Comparison of ENCODE assay signal across 8 mouse cellular contexts in genomic region chr19:5824043-5824825, GRCm38 (mm10). TPM values are rescaled to one million over a fixed set of nuclear protein-coding genes. Genes with fewer than 3 reads are reported as not detected.
DNase-seq lines count a peak whose midpoint lies in the region; ATAC-seq and TF ChIP-seq lines count a peak whose summit lies in the region.

No protein-coding gene starts in this region.

- H3K27ac ChIP-seq in heart, adult 2 months, result peak overlapping the region; percentile 92
- H3K27ac ChIP-seq in heart, embryonic 16.5 days (ENCODE audit: low read length), result peak overlapping the region; percentile 96
- H3K27ac ChIP-seq in macrophage, result 0 out of 2 replicates have a peak overlapping the region, but pooled peaks have one; percentile 12

- peaks cover 28% of the 10 kb centered on the region for H3K4me1 ChIP-seq in heart, adult 2 months (ENCODE audit: control insufficient read depth, insufficient read depth, low read length)
- H3K4me1 ChIP-seq in heart, embryonic 16.5 days (ENCODE audit: control insufficient read depth, insufficient read depth, low read length), result peaks cover 56% of the 10 kb centered on the region

- peak; percentile 61 to 65 for DNase-seq in heart, adult 2 months
- DNase-seq in heart, postnatal 25 days (ENCODE audit: low spot score), result no peak
- DNase-seq in NIH3T3 (ENCODE audit: low read depth), result peak; percentile 54
- DNase-seq in left cerebral cortex, adult 9 months (ENCODE audit: low spot score in 2 of 2), result no peak
- DNase-seq in frontal cortex, postnatal 14 days (ENCODE audit: low spot score in 2 of 2), result no peak
- DNase-seq in natural killer cell, adult 2 months (ENCODE audit: low spot score in 2 of 2), result no peak

- peak overlapping the region; percentile 39 for H3K9ac ChIP-seq in heart, adult 2 months (ENCODE audit: low read depth, low read length)
- H3K9ac ChIP-seq in heart, embryonic 16.5 days (ENCODE audit: low read length), result peak overlapping the region; percentile 41

- WGBS in heart, adult 2 months, result 25% methylated on average over 22 of the region's 22 CpGs
- WGBS in heart, embryonic 16.5 days, result 54% methylated on average over 22 of the region's 22 CpGs
- WGBS in macrophage (ENCODE audit: missing documents), result 85% methylated on average over 20 of the region's 22 CpGs

- no peak for TF ChIP-seq CTCF in heart, adult 2 months (IDR thresholded peaks at IDR 0.05)

- no peaks in the 10 kb centered on the region for H3K27me3 ChIP-seq in heart, adult 2 months (ENCODE audit: control insufficient read depth, insufficient read depth, low read length)
- no peaks in the 10 kb centered on the region for H3K27me3 ChIP-seq in heart, embryonic 16.5 days (ENCODE audit: control insufficient read depth, insufficient read depth, low read length)

- H3K4me3 ChIP-seq in heart, adult 2 months, result no peak overlapping the region
- H3K4me3 ChIP-seq in heart, embryonic 16.5 days (ENCODE audit: low read length), result no peak overlapping the region
- no peak overlapping the region for H3K4me3 ChIP-seq in macrophage (ENCODE audit: inconsistent target)

- peak overlapping the region; percentile 50 for H3K4me2 ChIP-seq in heart, embryonic 16.5 days (ENCODE audit: low read depth, low read length)

- intact Hi-C loops in heart, adult 2 months (cut with DNase I), result loop anchor here (2.0 kb wide), 1 partner anchor 15 kb away; no protein-coding TSS in a partner anchor
- intact Hi-C loops in heart, postnatal 25 days (cut with DNase I), result no loop called here

- peak; percentile 68; the same call in 1 of the 2 replicates for TF ChIP-seq EP300 in heart, adult 2 months (IDR thresholded peaks at IDR 0.05; ENCODE audit: insufficient read depth, low read depth, low read length)

- ATAC-seq in heart, embryonic 16.5 days (replicated peaks; ENCODE audit: extremely low read depth, insufficient read depth, low FRiP score), result peak; percentile 11; the same call in 1 of the 2 replicates

- TF ChIP-seq POLR2A in heart, adult 2 months (IDR thresholded peaks at IDR 0.05; ENCODE audit: insufficient read depth, low read depth, low read length), result no peak; the same call in 1 of the 2 replicates

- no peaks in the 10 kb centered on the region for H3K9me3 ChIP-seq in heart, embryonic 16.5 days (replicated peaks; ENCODE audit: control insufficient read depth, low read length)

- peaks cover 46% of the 10 kb centered on the region for H3K36me3 ChIP-seq in heart, adult 2 months (ENCODE audit: control insufficient read depth, insufficient read depth, low read length)
- H3K36me3 ChIP-seq in heart, embryonic 16.5 days (ENCODE audit: control insufficient read depth, insufficient read depth), result no peaks in the 10 kb centered on the region
- H3K36me3 ChIP-seq in macrophage (ENCODE audit: inconsistent target), result peaks cover 43% of the 10 kb centered on the region

- no peaks in the 10 kb centered on the region for H3K79me2 ChIP-seq in heart, adult 2 months (replicated peaks; ENCODE audit: control insufficient read depth, insufficient read depth, low read length)
- peaks cover 32% of the 10 kb centered on the region for H3K79me2 ChIP-seq in macrophage (ENCODE audit: inconsistent target)

RNA-seq across cellular contexts. Expression of gene Frmd8, which starts 50.8 kb away (rescaled TPM):
- 1 to 10 TPM; 7.7 to 8.4 TPM for total RNA-seq in heart, adult 2 months (2021)
- polyA plus RNA-seq in heart, adult 2 months (2012; rRNA removed), result 7.0 and 9.3 TPM in 2 replicates
- total RNA-seq in heart, postnatal 25 days (2021), result 10 to 100 TPM in 1 of 2 experiments, 1 to 10 TPM in 1; 8.9 to 11.1 TPM
- polyA plus RNA-seq in heart, embryonic 16.5 days (2015; fragmentation: Nextera tagmentation; extraction: Ambion mirVana), result 33.6 and 34.8 TPM in 2 replicates
- 10 to 100 TPM in 20 of 26 experiments, 1 to 10 TPM in 6; 4.2 to 72.2 (median 26.5) TPM for total RNA-seq in macrophage (2018; cell fraction: chromatin; rRNA removed)
- 10 to 100 TPM; 14.6 to 30.6 (median 23.5) TPM for total RNA-seq in macrophage (2018; cell fraction: cytosol; rRNA removed)
- 10 to 100 TPM in 25 of 26 experiments, 1 to 10 TPM in 1; 8.8 to 44.5 (median 22.9) TPM for total RNA-seq in macrophage (2018; cell fraction: nucleus; rRNA removed)
- 8.1 to 26.2 TPM (median 19.8 TPM) in 3 replicates for polyA plus RNA-seq in macrophage (2018)

RNA-seq across cellular contexts. Expression of gene Scyl1, which starts 53.0 kb away (rescaled TPM):
- total RNA-seq in heart, adult 2 months (2021), result 10 to 100 TPM; 57.2 to 70.0 TPM
- 95.6 and 113 TPM in 2 replicates for polyA plus RNA-seq in heart, adult 2 months (2012; rRNA removed)
- 10 to 100 TPM; 63.5 to 64.1 TPM for total RNA-seq in heart, postnatal 25 days (2021)
- polyA plus RNA-seq in heart, embryonic 16.5 days (2015; fragmentation: Nextera tagmentation; extraction: Ambion mirVana), result 62.1 and 66.6 TPM in 2 replicates
- 100 to 1,000 TPM in 7 of 26 experiments, 10 to 100 TPM in 19; 63.9 to 148 (median 86.2) TPM for total RNA-seq in macrophage (2018; cell fraction: chromatin; rRNA removed)
- 10 to 100 TPM; 31.6 to 62.4 (median 45.0) TPM for total RNA-seq in macrophage (2018; cell fraction: cytosol; rRNA removed)
- total RNA-seq in macrophage (2018; cell fraction: nucleus; rRNA removed), result 100 to 1,000 TPM in 4 of 26 experiments, 10 to 100 TPM in 22; 42.7 to 104 (median 71.0) TPM
- polyA plus RNA-seq in macrophage (2018), result 46.2 to 54.8 TPM (median 52.4 TPM) in 3 replicates

RNA-seq across cellular contexts. Expression of gene Slc25a45, which starts 53.4 kb away (rescaled TPM):
- total RNA-seq in heart, adult 2 months (2021), result 1 to 10 TPM; 2.8 TPM
- polyA plus RNA-seq in heart, adult 2 months (2012; rRNA removed), result 7.9 and 8.2 TPM in 2 replicates
- 1 to 10 TPM; 3.5 to 4.1 TPM for total RNA-seq in heart, postnatal 25 days (2021)
- polyA plus RNA-seq in heart, embryonic 16.5 days (2015; fragmentation: Nextera tagmentation; extraction: Ambion mirVana), result 4.6 and 5.0 TPM in 2 replicates
- total RNA-seq in macrophage (2018; cell fraction: chromatin; rRNA removed), result 100 to 1,000 TPM in 13 of 26 experiments, 10 to 100 TPM in 11, 1 to 10 TPM in 2; 8.2 to 252 (median 93.8) TPM
- 10 to 100 TPM; 23.1 to 86.6 (median 55.7) TPM for total RNA-seq in macrophage (2018; cell fraction: cytosol; rRNA removed)
- 100 to 1,000 TPM in 15 of 26 experiments, 10 to 100 TPM in 11; 18.0 to 263 (median 107) TPM for total RNA-seq in macrophage (2018; cell fraction: nucleus; rRNA removed)
- polyA plus RNA-seq in macrophage (2018), result 44.6 to 74.8 TPM (median 53.2 TPM) in 3 replicates

Comparison
In these comparisons a context has a peak if more than half of its experiments do, and no peak if none do; other contexts are left out.
1. DNase-seq: peak in heart, adult 2 months (2 of 2) and NIH3T3 (single experiment); none in heart, postnatal 25 days (single experiment), left cerebral cortex, adult 9 months (0 of 2), frontal cortex, postnatal 14 days (0 of 2) and natural killer cell, adult 2 months (0 of 2).
2. H3K27ac ChIP-seq: peak in every context shown above with its lines; median percentile 96 in heart, embryonic 16.5 days; 92 in heart, adult 2 months; 12 in macrophage.